ENCODE assay signal across 8 mouse cellular contexts in genomic region chr19:46572548-46572947, GRCm38 (mm10). TPM values are rescaled to one million over a fixed set of nuclear protein-coding genes. Genes with fewer than 3 reads are reported as not detected.
A peak's percentile ranks its signal among the peaks of the same experiment; 100 is the strongest.
DNase-seq lines count a peak whose midpoint lies in the region; ATAC-seq lines count a peak whose summit lies in the region.

No protein-coding gene starts in this region.

- peak; percentile 16; the same call in 1 of the 2 replicates for ATAC-seq in common myeloid progenitor, adult 5-6 weeks (replicated peaks; ENCODE audit: low read depth, poor library complexity, severe bottlenecking)
- ATAC-seq in hindbrain, embryonic 15.5 days (ENCODE audit: low FRiP score, low read depth): no peak; the same call in 1 of the 2 replicates
- peak; percentile 25; the same call in 1 of the 2 replicates for ATAC-seq in megakaryocyte-erythroid progenitor cell, adult 5-6 weeks (replicated peaks; ENCODE audit: low FRiP score, low TSS enrichment, poor library complexity, severe bottlenecking)

- H3K4me1 ChIP-seq in hindbrain, embryonic 15.5 days (replicated peaks): peaks cover 25% of the 10 kb centered on the region

- H3K9ac ChIP-seq in hindbrain, embryonic 15.5 days: peak overlapping the region; percentile 77

- peak overlapping the region; percentile 81 for H3K4me2 ChIP-seq in hindbrain, embryonic 15.5 days

- H3K36me3 ChIP-seq in hindbrain, embryonic 15.5 days: peaks cover 1% of the 10 kb centered on the region

- peak overlapping the region; percentile 83 for H3K27ac ChIP-seq in hindbrain, embryonic 15.5 days (replicated peaks)

- H3K9me3 ChIP-seq in hindbrain, embryonic 15.5 days: no peaks in the 10 kb centered on the region

- DNase-seq in kidney, postnatal 25 days: peak; percentile 22 to 58
- no peak for DNase-seq in kidney, adult 11 months
- no peak for DNase-seq in adipocyte (ENCODE audit: low spot score)
- DNase-seq in cerebellum, postnatal 36 days: no peak
- no peak for DNase-seq in thymus, postnatal 0 days (ENCODE audit: low spot score)

- H3K27me3 ChIP-seq in hindbrain, embryonic 15.5 days: no peaks in the 10 kb centered on the region

- peak overlapping the region; percentile 66 for H3K4me3 ChIP-seq in hindbrain, embryonic 15.5 days

- WGBS in hindbrain, embryonic 15.5 days: under 1% methylated on average over 17 of the region's 17 CpGs

RNA-seq across cellular contexts. Expression of gene Arl3, which starts 0.5 kb away (rescaled TPM):
- 25.5 and 27.3 TPM in 2 replicates for total RNA-seq in common myeloid progenitor, adult 5-6 weeks (2017)
- polyA plus RNA-seq in hindbrain, embryonic 15.5 days (2015; fragmentation: Nextera tagmentation; extraction: Ambion mirVana): 208 and 221 TPM in 2 replicates
- total RNA-seq in megakaryocyte-erythroid progenitor cell, adult 5-6 weeks (2014; fragmentation: Nextera tagmentation): 14.2 and 17.8 TPM in 2 replicates
- 22.6 and 31.7 TPM in 2 replicates for total RNA-seq in megakaryocyte-erythroid progenitor cell, adult 5-6 weeks (2017)
- polyA plus RNA-seq in thymus, postnatal 0 days (2015; fragmentation: Nextera tagmentation; extraction: Ambion mirVana): 47.5 and 52.3 TPM in 2 replicates

RNA-seq across cellular contexts. Expression of gene Sfxn2, which starts 0.6 kb away (rescaled TPM):
- 8.9 and 13.3 TPM in 2 replicates for total RNA-seq in common myeloid progenitor, adult 5-6 weeks (2017)
- polyA plus RNA-seq in hindbrain, embryonic 15.5 days (2015; fragmentation: Nextera tagmentation; extraction: Ambion mirVana): 10.2 and 11.3 TPM in 2 replicates
- total RNA-seq in megakaryocyte-erythroid progenitor cell, adult 5-6 weeks (2014; fragmentation: Nextera tagmentation): 10.6 and 20.1 TPM in 2 replicates
- 9.8 and 21.1 TPM in 2 replicates for total RNA-seq in megakaryocyte-erythroid progenitor cell, adult 5-6 weeks (2017)
- 13.9 and 16.9 TPM in 2 replicates for polyA plus RNA-seq in thymus, postnatal 0 days (2015; fragmentation: Nextera tagmentation; extraction: Ambion mirVana)

RNA-seq across cellular contexts. Expression of gene Wbp1l, which starts 26.3 kb away (rescaled TPM):
- 19.1 and 27.7 TPM in 2 replicates for total RNA-seq in common myeloid progenitor, adult 5-6 weeks (2017)
- polyA plus RNA-seq in hindbrain, embryonic 15.5 days (2015; fragmentation: Nextera tagmentation; extraction: Ambion mirVana): 37.4 and 41.1 TPM in 2 replicates
- 16.1 and 24.1 TPM in 2 replicates for total RNA-seq in megakaryocyte-erythroid progenitor cell, adult 5-6 weeks (2014; fragmentation: Nextera tagmentation)
- total RNA-seq in megakaryocyte-erythroid progenitor cell, adult 5-6 weeks (2017): 17.9 and 20.8 TPM in 2 replicates
- 29.9 and 37.8 TPM in 2 replicates for polyA plus RNA-seq in thymus, postnatal 0 days (2015; fragmentation: Nextera tagmentation; extraction: Ambion mirVana)

Comparison
In these comparisons a context has a peak if more than half of its experiments do, and no peak if none do; other contexts are left out.
1. DNase-seq: peak in kidney, postnatal 25 days (2 of 2); none in kidney, adult 11 months (single experiment), adipocyte (single experiment), cerebellum, postnatal 36 days (0 of 2) and thymus, postnatal 0 days (single experiment).